Mouse (Mus musculus): ENCODE measurements around the gene Adh7.

Gene Adh7

DNA sequence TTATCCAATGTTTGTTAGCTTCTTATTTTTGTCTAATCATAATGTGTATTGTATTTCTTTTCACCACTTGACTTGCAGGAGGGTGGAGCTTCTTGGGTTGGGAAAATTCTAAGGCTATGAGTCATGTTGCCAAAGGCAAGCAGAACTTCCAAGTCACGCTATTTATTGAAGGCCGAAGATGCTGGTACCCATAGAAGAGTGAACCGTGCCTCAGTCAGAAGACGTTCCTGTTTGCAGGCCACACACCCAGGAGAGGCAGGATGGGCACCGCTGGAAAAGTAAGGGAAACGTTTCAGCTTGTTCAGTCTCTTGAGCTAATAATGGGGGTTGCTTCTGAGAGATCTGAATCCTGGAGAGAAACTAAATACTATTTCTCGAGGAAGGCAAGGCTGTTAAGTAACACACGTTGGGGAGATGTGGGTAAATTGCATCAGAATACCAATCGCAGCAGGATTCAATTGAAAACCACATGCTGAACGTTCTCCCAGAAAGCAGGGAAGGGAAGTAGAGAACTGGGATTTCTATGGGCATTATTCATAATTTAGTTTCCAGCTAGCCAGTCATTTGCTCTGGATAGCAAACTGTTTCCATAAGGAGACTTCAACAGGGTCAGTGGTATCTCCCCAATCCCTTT is at the start of gene Adh7:
Gene Adh7 (plus strand): TSS at position 130 of the 634 bp plus-strand sequence.
- no peak for DNase-seq (ENCODE audit: low spot score)

DNA sequence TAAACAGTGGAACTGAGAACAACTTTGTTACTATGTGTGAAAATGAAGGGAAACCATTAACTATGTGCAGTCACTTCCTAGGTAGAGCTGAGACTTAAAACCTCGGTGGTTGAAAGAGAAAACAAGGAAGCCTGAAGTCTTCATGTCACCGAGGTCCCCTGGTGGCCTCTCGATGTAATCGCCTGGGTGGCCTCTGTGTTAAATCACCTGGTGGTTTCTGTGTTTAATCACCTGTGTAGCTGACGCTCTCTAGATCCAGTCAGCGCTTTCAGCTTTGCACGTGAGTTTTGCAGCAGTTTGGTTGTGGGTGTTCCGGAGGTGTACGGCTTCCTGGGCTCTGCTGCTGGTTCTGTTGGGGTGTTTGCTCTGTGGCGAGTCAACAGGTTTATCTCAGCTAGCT is 44.3 kb upstream of the Adh7 start:
- DNase-seq (ENCODE audit: low spot score), result no peak

- DNase-seq (ENCODE audit: low spot score), result no peak
Measured at GRCm38 (mm10) chr3:138175551-138175950, 42.0 kb upstream of the Adh7 start.

DNA sequence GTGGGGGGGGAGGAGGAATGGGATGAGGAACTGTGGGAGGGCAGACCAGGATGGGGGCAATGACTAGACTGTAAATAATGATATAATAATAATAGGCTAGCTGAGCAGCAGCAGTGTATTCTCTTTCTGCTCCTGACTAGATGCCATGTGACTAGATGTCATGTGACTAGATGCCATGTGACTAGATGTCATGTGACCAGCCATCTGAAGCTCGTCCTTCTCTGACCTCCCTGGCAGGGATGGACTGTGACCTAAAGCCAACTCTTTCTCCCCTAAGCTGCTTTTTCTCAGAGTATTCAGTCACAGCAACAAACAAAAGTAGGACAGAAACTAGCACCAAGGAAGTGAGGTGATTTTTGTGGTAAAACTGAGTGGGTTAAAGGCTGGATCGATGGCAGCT is 35.5 kb upstream of the Adh7 start:
- DNase-seq (ENCODE audit: low spot score), result no peak

GRCm38 (mm10) chr3:138183371-138183770 is 34.2 kb upstream of the Adh7 start:
- DNase-seq (ENCODE audit: low spot score), result no peak

- no peak for DNase-seq (ENCODE audit: low spot score)
Measured at GRCm38 (mm10) chr3:138185290-138185689, 32.3 kb upstream of the Adh7 start.

- no peak for DNase-seq (ENCODE audit: low spot score)
Measured at GRCm38 (mm10) chr3:138185995-138186930, 31.3 kb upstream of the Adh7 start.

GRCm38 (mm10) chr3:138192260-138192659 is 25.3 kb upstream of the Adh7 start:
- DNase-seq (ENCODE audit: low spot score), result no peak

DNA sequence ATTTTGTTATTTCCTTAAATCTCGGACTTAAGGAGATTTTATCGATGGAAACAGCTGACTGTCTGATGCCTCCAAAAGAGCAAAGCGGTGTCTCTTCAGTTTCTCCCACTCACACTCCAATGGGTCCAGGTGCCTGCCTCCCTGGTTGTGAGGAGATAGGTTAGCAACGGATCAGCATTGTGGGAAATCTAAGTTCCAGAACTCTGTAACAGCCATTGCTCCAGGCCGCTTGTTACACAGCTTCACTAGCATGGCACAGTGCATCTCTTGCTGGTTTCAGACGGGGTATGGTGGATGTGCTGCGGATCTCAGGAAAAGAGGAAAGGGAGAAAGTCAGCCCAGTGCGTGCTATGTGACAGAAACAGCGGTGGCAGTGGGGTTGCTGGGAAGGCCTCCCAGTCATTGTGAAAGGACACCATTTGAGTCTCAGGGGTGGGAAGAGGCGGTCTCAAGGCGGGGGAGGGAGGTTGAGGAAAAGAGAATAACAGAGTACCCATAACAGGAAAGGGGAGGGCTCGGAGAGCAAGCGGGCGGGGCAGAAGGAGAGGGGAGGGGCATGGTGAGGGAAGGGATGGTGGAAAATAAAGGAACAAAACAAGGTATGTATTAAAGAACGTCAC is 23.8 kb upstream of the Adh7 start, which contains the start of gene 4930579F01Rik:
Gene 4930579F01Rik (minus strand): TSS at position 143 of the 620 bp plus-strand sequence.
- no peak for DNase-seq (ENCODE audit: low spot score)

GRCm38 (mm10) chr3:138197093-138197492 is 20.5 kb upstream of the Adh7 start:
- no peak for DNase-seq (ENCODE audit: low spot score)

GRCm38 (mm10) chr3:138197556-138197955 is 20.0 kb upstream of the Adh7 start:
- no peak for DNase-seq (ENCODE audit: low spot score)

DNA sequence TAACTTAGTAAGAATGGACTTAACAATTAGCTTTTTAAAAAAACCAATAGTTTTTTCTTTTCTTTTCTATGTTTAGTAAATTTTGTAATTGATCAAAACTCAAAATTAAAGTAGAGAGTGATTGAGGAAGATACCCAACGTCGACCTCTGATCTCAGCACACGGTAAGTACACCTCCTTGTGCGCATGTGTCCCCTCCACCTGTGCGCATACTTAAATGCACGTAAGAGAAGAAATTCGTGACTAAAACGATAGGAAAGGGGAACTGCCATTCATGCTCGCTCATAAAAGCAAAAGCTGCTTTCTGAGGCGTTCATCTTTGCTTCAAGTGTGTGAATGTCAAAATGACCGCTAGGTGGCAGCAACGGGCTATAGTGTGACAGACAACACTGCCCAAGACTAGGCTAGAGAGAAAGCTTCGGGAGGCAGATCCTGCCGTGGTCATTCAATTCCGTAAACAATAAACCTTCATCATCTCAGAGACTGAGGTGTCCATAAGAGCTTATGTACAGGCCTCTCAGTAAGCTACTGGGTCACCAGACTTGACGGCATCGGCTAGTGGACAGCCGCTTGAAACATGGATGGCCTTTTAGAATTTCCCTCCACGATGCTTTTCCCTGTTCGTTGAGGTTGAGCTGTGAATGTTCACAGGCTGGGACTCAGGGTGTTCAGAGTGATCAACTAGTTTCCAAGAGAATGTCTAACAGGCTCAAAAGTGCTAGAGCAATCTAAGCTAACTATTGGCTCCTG is 19.4 kb upstream of the Adh7 start:
- DNase-seq (ENCODE audit: low spot score), result peak; percentile 88

GRCm38 (mm10) chr3:138198722-138199068 is 18.9 kb upstream of the Adh7 start:
- DNase-seq (ENCODE audit: low spot score), result no peak

DNA sequence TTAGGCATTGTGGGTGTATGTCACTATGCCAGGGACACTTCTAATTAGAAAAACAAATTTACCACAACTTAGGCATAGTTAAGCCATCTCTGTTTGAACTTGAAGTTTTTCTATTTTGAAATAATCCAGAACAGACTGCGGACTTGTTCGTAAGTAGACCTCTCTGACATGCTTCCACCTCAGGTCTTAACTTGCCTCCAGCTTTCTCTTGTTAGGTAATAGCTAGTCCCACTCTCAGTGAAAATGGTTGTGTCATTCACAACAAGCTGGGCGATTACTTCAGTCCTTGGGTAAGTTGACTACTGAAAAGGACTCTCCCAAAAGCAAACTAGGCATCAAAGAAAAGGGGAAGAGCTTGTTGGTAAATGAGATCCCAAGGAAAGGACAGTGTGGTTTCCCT is 8.7 kb upstream of the Adh7 start:
- no peak for DNase-seq (ENCODE audit: low spot score)

GRCm38 (mm10) chr3:138210432-138211075 is 7.0 kb upstream of the Adh7 start:
- no peak for DNase-seq (ENCODE audit: low spot score)

DNA sequence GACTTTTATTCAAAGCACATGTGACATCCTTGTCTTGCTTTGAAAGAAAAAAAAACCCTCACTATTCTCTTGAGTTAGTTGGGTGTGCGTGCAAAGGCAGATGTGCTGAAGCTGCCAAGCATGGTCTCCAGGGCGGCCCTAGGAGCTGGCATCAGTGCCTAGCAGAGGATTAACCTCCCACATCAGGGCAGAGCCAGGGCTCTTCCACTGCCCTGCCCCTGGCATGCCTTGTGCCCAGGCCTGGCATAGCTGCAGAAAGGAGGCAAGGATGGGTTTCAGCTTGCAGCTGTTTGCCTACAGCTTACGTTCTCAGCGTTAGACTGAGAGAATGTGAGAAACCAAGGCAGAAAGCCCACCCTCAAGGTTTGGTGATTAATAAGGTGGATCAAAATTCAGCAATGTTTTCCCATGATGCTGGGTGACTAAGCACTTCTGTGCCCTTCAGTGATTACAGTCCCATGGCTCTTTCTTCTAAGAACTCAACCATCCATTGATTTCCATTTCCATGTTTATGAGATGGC is 5.1 kb upstream of the Adh7 start:
- DNase-seq (ENCODE audit: low spot score), result no peak

DNA sequence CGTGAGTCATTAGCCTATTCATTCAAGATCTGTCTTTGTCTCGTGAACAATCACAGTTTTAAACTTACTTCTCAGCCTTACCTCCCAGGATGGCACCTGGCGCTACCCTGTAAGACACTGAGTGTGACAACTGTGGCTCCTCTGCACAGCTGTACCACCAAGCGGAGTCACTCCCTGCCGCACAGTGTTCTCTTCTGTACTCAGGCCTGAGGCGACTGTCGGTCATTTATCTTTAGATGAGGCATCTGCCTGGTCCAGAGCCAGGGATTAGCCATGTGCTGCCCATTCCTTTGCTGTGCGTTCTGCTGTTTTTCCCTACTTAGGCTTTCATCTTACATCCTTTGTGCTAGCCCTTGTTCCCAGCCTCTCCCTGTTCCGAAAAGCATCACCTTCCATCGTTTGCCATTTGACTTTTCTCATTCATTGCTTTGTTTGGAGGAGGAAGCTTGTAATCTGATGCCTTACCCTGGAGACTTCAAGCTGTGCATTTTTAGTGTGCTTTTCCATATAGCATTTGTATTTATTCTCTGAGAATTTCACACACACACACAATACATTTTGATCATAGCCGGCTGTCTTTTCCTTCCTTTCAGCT is 2.1 kb upstream of the Adh7 start:
- no peak for DNase-seq (ENCODE audit: low spot score)

- DNase-seq (ENCODE audit: low spot score), result no peak
Measured at GRCm38 (mm10) chr3:138216091-138216490, 1.5 kb upstream of the Adh7 start.

- DNase-seq (ENCODE audit: low spot score), result no peak
Measured at GRCm38 (mm10) chr3:138221116-138221515, 3.6 kb downstream of the Adh7 start.

DNA sequence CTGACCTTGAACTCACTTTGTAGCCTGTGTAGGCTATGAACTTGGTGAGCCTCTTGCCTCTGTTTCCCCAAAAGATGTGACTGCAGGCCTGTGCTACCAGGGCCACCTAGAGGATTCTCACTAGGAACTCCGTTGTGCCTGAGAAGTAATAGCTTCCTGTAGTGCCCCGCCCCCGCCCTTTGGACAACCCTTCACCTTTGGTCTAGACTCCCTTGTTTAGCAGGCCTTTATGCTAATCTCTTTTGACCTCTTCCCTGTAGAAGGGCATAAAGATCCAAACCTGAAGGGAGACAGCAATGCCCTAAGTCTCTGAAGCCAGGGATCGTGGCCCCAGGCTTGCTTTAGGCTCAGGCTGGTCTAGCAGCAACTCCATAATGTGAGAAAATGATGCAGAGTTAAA is 5.0 kb downstream of the Adh7 start:
- no peak for DNase-seq (ENCODE audit: low spot score)

DNA sequence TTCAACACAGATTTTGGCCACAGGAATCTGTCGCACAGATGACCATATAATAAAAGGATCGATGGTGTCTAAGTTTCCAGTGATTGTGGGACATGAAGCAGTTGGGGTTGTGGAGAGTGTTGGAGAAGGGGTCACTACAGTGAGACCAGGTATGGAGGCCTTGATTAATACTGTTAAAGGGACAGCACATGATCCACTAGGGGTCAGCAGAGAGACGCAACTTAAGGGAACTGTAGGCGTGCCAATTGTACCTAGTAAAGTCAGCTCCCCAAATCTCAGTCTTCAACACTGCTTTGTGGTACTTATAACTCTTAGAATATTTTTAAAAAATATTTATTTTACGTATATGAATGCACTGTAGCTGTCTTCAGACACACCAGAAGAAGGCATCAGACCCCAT is 5.4 kb downstream of the Adh7 start:
- DNase-seq (ENCODE audit: low spot score), result peak; percentile 68

Measured in layer of hippocampus, adult 9-10 months (tissue).